Mouse (Mus musculus) liver, embryonic 12.5 days (tissue): ENCODE measurements around the gene Tmem135. TPM values are rescaled to one million over a fixed set of nuclear protein-coding genes. Genes with fewer than 3 reads are reported as not detected.

Experiments used
- ATAC-seq: fragments of 200-750 bp; cut with Nextera tagmentation; 2 replicates; pipeline ENCODE4 v1.8.0; 2017; ENCODE audit warnings: moderate number of reproducible peaks, mild to moderate bottlenecking, moderate library complexity
- H3K27ac ChIP-seq: fragments of 300-500 bp; sonication (generic); 2 replicates; pipeline ENCODE4 v1.5.1; 2016; ENCODE audit warnings: mild to moderate bottlenecking
- H3K27me3 ChIP-seq: fragments of 300-500 bp; sonication (generic); replicated peaks from 2 replicates; pipeline ENCODE4 v1.6.1; 2016; ENCODE audit warnings: mild to moderate bottlenecking, moderate library complexity
- H3K36me3 ChIP-seq: fragments of 300-500 bp; sonication (generic); 2 replicates; pipeline ENCODE4 v1.6.1; 2016; ENCODE audit warnings: mild to moderate bottlenecking, moderate library complexity
- H3K4me1 ChIP-seq: fragments of 300-500 bp; sonication (generic); 2 replicates; pipeline ENCODE4 v1.6.1; 2016
- H3K4me2 ChIP-seq: fragments of 300-500 bp; sonication (generic); 2 replicates; pipeline ENCODE4 v1.6.1; 2016; ENCODE audit warnings: mild to moderate bottlenecking, moderate library complexity
- H3K4me3 ChIP-seq: fragments of 300-500 bp; sonication (generic); 2 replicates; pipeline ENCODE4 v1.5.1; 2016; ENCODE audit warnings: mild to moderate bottlenecking, moderate library complexity
- H3K9ac ChIP-seq: fragments of 300-500 bp; sonication (generic); 2 replicates; pipeline ENCODE4 v1.6.1; 2016; ENCODE audit warnings: mild to moderate bottlenecking, moderate library complexity
- H3K9me3 ChIP-seq: fragments of 300-500 bp; sonication (generic); replicated peaks from 2 replicates; pipeline ENCODE4 v1.6.1; 2016; ENCODE audit warnings: mild to moderate bottlenecking, moderate library complexity
- WGBS: fragments of 180-500 bp; shearing (Covaris S2); methylation state at CpG from one replicate; pipeline ENCODE4 v1.1.7; 2016; ENCODE audit not compliant: insufficient replicate concordance; 5-methylcytosine and 5-hydroxymethylcytosine counted together
- polyA plus RNA-seq: library from polyadenylated mRNA; unstranded; fragments of >200 nt; fragmentation: Nextera tagmentation; extraction: Ambion mirVana; gene quantifications from 2 replicates; pipeline ENCODE4 v1.2.1, GENCODE M21; 2016

Tmem135 gene
- polyA plus RNA-seq, 1 experiment from 2014 or later = 16.0 TPM

DNA sequence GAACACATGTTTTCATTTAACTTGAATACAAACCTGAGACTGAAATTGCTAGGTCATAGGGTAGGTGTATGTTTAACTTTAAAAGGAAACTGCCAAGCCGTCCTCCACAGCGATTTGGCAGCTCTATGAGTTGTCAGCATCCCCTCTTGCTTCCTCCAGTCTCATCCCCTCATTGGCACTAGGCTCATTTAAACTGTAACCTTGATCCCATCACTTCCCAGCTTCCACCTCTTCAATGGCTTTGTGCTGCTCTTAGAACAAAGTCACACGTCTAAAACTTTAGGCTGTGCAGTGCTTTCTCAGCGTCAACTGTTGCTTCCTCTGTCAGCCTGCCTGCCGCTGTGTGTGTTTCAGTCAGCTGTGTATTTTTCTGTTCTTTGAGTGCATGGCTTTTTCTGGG, 23.1 kb upstream of the Tmem135 start:
- H3K27ac ChIP-seq = no peak overlapping the region

DNA sequence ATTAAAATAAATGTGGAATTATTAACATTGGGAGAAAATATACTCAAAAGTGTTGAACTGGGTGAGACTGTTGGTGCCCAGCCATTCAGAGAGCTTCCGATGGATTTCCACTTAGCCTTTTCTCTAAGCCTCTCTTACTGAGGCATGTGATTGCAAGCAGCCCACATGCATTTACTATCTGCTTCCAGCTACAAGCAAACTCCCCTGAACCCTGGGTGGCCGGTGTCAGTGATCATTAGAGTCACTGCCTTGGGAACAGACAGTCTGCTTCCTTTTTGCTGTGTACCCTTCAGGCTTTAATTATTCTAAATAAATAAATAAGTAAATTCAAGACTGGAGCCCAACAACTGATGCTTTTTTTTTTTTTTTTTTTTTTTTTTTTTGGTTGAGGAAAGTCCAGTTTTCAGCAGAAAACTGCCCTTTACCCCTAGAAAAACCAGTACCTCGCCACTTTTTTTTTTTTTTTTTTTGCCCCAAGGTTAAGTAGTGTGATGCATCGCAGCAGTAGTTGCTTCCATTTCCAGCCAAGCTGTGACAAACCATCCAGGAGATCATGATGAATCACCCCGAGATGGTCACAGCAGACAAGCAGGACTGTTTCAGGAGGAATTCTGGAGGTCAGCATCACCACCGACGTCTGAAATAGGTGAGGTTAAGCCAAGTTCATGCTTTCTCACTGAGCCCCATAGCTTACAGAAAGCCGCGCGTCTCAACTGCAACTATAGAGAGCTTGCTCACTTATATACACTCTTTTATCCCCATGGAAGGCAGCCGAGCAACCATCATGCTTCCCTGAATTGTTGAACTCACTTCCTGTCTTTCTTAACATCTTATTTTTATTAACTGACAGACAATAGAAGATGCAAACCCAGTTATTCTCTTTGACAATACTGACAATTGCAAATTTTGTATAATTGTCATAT, 22.0 kb upstream of the Tmem135 start:
- no peak overlapping the region for H3K27ac ChIP-seq
- 57% methylated on average over 11 of the region's 11 CpGs for WGBS

More for the DNA sequence above, 23.1 kb upstream of the Tmem135 start:
- Histone ChIP-seq H3K9me3 (no peaks in the 10 kb centered on the region), H3K4me3 (no peak overlapping the region), H3K27me3 (no peaks in the 10 kb centered on the region), H3K36me3 (no peaks in the 10 kb centered on the region), H3K9ac (no peak overlapping the region), H3K4me2 (no peak overlapping the region), H3K4me1 (0 out of 2 replicates have a peak, but pooled peaks cover 8% of the 10 kb centered on the region)
- no peak for ATAC-seq
- 35% methylated on average over 5 of the region's 5 CpGs for WGBS

DNA sequence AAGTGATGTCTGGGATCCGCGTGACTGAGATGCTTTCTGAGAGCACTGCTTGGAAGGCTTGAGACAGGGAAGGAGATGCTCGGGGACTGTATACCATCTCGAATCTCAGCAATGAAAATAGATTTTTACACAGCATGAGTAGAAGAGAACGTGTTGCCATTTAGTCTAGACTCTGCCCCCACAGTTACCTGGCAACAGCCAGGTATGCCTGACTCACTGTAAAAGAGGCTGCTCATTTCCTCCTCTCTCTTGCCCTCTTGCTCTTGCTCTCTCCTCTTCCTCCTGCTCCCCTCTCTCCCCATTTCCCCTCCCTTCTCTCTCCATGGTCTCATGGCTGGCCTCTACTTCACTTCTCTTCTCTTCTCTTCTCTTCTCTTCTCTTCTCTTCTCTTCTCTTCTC, 20.6 kb upstream of the Tmem135 start:
- Histone ChIP-seq H3K4me3 (no peak overlapping the region), H3K4me2 (no peak overlapping the region), H3K27ac (no peak overlapping the region), H3K36me3 (no peaks in the 10 kb centered on the region), H3K9me3 (no peaks in the 10 kb centered on the region), H3K9ac (no peak overlapping the region), H3K27me3 (no peaks in the 10 kb centered on the region), H3K4me1 (0 out of 2 replicates have a peak, but pooled peaks cover 8% of the 10 kb centered on the region)
- no peak for ATAC-seq
- WGBS = 67% methylated on average over 5 of the region's 5 CpGs

More for the DNA sequence above, 22.0 kb upstream of the Tmem135 start:
- Histone ChIP-seq H3K4me1 (0 out of 2 replicates have a peak, but pooled peaks cover 8% of the 10 kb centered on the region), H3K9me3 (no peaks in the 10 kb centered on the region), H3K4me3 (no peak overlapping the region), H3K9ac (no peak overlapping the region), H3K36me3 (no peaks in the 10 kb centered on the region), H3K27me3 (no peaks in the 10 kb centered on the region), H3K4me2 (no peak overlapping the region)
- no peak for ATAC-seq

DNA sequence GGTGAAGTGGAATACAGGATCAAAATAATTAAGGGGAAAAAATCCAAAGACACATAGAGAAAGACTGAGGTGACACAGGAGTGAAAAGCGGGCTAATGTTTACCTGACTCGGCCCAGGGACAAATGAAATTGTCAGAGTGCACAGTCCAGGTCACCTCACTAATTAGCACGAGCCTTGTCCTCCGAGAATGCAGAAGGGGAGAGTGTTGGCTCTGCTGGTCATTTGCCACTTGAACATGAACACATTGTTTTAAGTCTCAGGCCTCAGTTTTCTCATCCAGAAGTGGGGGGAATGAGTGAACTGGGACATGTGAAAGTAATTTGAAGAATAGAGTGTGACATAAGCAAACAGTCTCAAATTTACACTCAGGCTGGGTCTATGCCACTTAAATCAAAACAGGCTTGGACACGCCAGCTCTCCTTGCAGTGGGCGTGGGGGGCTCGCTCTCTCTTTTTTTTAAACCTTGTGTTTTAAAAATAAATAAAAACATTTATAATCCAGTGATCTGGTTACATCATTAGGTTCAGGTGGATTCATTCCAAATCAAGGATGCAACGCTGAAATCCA, 19.8 kb upstream of the Tmem135 start:
- no peak overlapping the region for H3K4me2 ChIP-seq
- H3K9ac ChIP-seq = no peak overlapping the region
- no peaks in the 10 kb centered on the region for H3K9me3 ChIP-seq
- no peak overlapping the region for H3K27ac ChIP-seq
- H3K4me3 ChIP-seq = no peak overlapping the region
- peak; percentile 37; the same call in 1 of the 2 replicates for ATAC-seq
- H3K36me3 ChIP-seq = no peaks in the 10 kb centered on the region
- H3K27me3 ChIP-seq = no peaks in the 10 kb centered on the region
- WGBS = 64% methylated on average over 8 of the region's 8 CpGs
- 0 out of 2 replicates have a peak, but pooled peaks cover 8% of the 10 kb centered on the region for H3K4me1 ChIP-seq

DNA sequence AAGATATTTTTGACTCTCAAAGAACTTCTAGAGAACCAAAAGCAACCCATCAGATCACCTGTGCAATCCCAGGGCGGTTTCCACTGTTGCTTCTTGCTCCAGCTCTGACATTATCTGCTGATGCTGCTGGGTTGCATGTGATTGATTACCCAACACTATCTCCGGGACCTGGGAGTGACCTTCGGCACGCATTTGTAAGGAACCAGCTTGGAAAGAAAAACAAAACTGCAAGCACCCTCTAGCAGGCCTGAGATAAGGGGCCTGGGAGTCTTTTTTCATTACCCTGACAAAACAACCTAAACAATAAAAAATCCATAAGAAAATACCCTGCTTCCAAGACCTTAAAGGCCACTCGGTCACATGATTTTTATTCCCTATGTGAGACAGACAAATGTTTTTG, 19.2 kb upstream of the Tmem135 start:
- Histone ChIP-seq H3K27ac (no peak overlapping the region), H3K4me3 (no peak overlapping the region), H3K4me2 (no peak overlapping the region), H3K27me3 (no peaks in the 10 kb centered on the region), H3K9me3 (no peaks in the 10 kb centered on the region), H3K9ac (no peak overlapping the region), H3K4me1 (0 out of 2 replicates have a peak, but pooled peaks cover 8% of the 10 kb centered on the region), H3K36me3 (no peaks in the 10 kb centered on the region)
- peak; percentile 30; the same call in 1 of the 2 replicates for ATAC-seq
- WGBS = 22% methylated on average over 5 of the region's 5 CpGs

DNA sequence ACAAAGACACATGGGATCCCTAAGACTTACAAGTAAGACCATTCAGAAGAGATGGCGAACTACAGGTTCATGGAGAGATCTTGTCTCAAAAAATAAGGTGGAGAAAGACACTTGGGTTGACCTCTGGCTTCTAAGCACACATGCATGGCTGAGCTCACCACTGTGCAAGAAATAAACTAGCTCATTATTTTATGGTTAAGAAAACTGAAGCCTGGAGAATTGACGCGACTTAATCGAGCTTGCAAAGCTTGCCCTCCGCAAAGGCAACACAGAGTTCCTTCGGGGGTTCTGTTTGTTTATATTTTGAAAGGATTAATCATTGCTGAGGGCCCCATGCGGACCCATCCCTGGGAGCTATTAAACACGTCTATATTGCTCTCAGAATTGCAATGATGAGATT, 18.6 kb upstream of the Tmem135 start:
- Histone ChIP-seq H3K36me3 (no peaks in the 10 kb centered on the region), H3K27ac (no peak overlapping the region), H3K4me1 (0 out of 2 replicates have a peak, but pooled peaks cover 14% of the 10 kb centered on the region), H3K27me3 (no peaks in the 10 kb centered on the region), H3K4me3 (no peak overlapping the region), H3K9me3 (no peaks in the 10 kb centered on the region), H3K4me2 (no peak overlapping the region), H3K9ac (no peak overlapping the region)
- no peak for ATAC-seq
- 53% methylated on average over 8 of the region's 8 CpGs for WGBS

DNA sequence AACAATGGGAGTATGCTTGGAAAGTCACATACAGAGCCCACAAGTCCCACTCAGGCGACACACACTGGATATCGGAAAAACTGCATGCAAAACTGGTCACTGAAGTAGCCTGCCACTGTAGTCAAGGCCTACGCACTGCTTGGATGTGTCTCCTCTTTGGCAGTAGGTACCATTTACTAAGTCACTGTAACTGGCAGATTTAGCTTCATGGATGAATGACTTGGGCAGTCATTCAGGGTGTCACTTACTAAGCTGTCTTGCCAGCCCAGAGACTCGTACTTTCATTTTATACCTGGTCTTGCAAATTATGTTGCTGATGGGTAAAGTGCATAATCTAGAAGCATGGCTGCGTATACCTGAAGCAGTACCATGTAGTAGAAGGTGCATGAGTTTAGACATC, 17.3 kb upstream of the Tmem135 start:
- WGBS = 74% methylated on average over 5 of the region's 5 CpGs
- no peak overlapping the region for H3K4me2 ChIP-seq
- H3K4me1 ChIP-seq = peaks cover 23% of the 10 kb centered on the region; the same call in 1 of the 2 replicates
- H3K9me3 ChIP-seq = no peaks in the 10 kb centered on the region
- H3K4me3 ChIP-seq = no peak overlapping the region
- no peak overlapping the region for H3K9ac ChIP-seq
- H3K36me3 ChIP-seq = no peaks in the 10 kb centered on the region
- H3K27me3 ChIP-seq = no peaks in the 10 kb centered on the region
- ATAC-seq = no peak
- no peak overlapping the region for H3K27ac ChIP-seq

DNA sequence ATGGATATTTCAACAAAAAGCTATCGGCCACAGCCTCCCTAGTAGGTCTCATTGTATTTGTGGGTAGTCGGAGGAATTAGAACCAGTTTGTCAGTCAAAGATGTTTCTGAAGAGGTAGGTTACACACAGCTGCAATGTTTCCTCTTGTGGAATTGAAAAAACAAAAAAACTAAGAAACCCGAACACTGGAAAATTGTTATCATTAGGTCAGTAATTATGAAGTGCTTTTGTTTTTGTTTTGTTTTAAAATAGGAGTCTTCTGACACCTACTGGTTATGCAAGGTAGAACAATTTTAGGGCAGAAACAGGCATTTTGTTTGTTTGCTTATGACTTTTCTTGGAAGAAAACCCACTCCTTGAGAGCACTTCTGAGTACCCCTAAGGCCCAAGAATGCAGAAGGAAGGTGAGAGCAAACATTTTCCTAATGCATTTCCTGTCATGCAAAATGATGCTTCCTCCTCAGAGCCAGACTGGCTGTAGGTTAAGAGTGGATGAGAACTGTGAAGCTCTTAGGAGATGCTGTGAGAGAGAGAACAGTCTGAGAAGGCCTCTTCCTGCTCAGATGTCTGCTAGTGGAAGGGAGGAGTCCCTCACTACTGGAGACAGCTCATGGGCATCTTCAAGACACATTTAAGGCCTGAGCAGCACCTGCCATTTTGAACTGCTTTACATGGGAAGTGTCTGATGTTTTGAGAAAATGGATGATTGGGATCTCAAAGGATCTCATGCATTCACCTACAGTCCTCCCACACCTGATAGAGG, 15.1 kb upstream of the Tmem135 start:
- H3K4me1 ChIP-seq = peaks cover 23% of the 10 kb centered on the region; the same call in 1 of the 2 replicates
- H3K4me3 ChIP-seq = no peak overlapping the region
- H3K36me3 ChIP-seq = no peaks in the 10 kb centered on the region
- H3K27me3 ChIP-seq = no peaks in the 10 kb centered on the region
- 38% methylated on average over 3 of the region's 3 CpGs for WGBS
- H3K9me3 ChIP-seq = no peaks in the 10 kb centered on the region
- H3K4me2 ChIP-seq = no peak overlapping the region
- H3K9ac ChIP-seq = no peak overlapping the region
- no peak for ATAC-seq
- no peak overlapping the region for H3K27ac ChIP-seq

DNA sequence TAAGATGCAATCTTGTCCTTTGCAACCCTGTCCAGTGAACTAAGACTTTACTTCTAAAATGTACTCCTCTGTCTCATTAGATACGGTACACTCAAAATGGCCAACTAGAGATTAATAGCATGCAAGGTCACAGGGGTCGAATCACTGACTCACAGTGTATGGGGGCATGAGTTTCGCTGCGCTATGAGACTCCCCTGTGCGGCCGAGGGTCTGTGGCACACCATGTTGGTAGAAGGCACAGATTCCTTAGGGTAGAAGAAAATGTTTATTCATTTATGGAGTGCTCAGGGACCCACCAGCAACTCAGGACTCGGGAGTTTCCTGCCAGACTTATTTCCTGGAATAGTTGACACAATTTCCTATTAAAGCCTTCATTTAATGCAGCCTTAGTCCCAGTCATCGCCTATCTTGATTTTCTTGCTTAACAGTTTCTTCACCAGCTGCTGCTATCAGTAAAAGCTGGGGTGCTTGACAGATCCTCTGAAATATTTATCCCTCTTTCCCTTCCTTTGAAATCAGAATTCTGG, 14.2 kb upstream of the Tmem135 start:
- no peaks in the 10 kb centered on the region for H3K9me3 ChIP-seq
- no peak for ATAC-seq
- H3K27me3 ChIP-seq = no peaks in the 10 kb centered on the region
- H3K36me3 ChIP-seq = no peaks in the 10 kb centered on the region
- 66% methylated on average over 8 of the region's 8 CpGs for WGBS
- H3K9ac ChIP-seq = no peak overlapping the region
- no peak overlapping the region for H3K27ac ChIP-seq
- no peak overlapping the region for H3K4me3 ChIP-seq
- peaks cover 20% of the 10 kb centered on the region; the same call in 1 of the 2 replicates for H3K4me1 ChIP-seq
- H3K4me2 ChIP-seq = no peak overlapping the region

DNA sequence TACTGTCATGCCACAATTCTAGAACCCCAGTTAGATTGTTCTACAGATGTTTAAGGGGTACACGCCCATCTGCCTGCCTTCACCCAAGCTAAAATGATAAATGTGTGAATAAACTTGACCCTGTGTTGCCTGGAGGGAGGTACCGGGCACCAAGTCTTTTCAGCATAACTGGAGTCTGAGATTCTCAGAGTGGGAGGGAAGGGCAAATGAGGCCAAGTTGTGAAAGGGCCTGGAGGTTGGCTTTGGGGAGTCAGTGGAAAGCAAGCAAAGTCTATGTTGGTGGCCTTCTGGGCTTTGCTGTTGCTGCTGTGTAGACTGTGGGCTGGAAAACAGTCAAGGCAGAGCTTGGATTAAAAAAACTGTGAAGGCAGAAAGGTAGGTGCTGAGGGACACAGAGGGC, 13.7 kb upstream of the Tmem135 start:
- 60% methylated on average over 2 of the region's 2 CpGs for WGBS
- Histone ChIP-seq H3K27me3 (no peaks in the 10 kb centered on the region), H3K9ac (no peak overlapping the region), H3K27ac (no peak overlapping the region), H3K4me2 (no peak overlapping the region), H3K4me3 (no peak overlapping the region), H3K4me1 (peaks cover 15% of the 10 kb centered on the region; the same call in 1 of the 2 replicates), H3K9me3 (no peaks in the 10 kb centered on the region), H3K36me3 (no peaks in the 10 kb centered on the region)
- no peak for ATAC-seq

DNA sequence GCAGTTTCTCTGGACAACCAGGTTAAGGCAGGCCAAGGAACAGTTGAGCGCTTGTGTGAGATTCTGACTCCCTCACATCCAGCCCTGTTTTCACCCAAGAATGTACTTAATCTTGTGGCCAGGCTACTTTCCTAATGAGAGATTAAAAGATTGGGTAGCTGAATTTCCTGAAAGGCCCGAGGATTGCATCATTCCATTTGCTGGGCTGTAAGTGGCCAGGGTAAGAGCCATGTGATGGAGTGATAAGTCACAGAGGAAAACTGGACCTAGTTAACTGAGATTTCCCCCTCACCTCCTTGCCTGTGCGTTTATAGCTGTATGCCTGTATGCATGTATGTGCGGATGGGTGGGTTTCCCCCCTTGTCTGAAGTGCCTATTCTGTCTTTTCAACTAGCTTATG, 12.0 kb upstream of the Tmem135 start:
- Histone ChIP-seq H3K36me3 (no peaks in the 10 kb centered on the region), H3K9ac (no peak overlapping the region), H3K27ac (no peak overlapping the region), H3K27me3 (no peaks in the 10 kb centered on the region), H3K4me1 (peaks cover 15% of the 10 kb centered on the region; the same call in 1 of the 2 replicates), H3K9me3 (no peaks in the 10 kb centered on the region), H3K4me3 (no peak overlapping the region), H3K4me2 (no peak overlapping the region)
- WGBS = 44% methylated on average over 4 of the region's 4 CpGs
- no peak for ATAC-seq
